Mouse (Mus musculus): ENCODE data around the gene Tbc1d2b. TPM values are rescaled to one million over a fixed set of nuclear protein-coding genes. Genes with fewer than 3 reads are reported as not detected.
A peak's percentile ranks its signal among the peaks of the same experiment; 100 is the strongest.

The Tbc1d2b gene
- polyA plus RNA-seq, 1 experiment, result 26.2 TPM

- Histone ChIP-seq H3K4me3 (replicated peaks; ENCODE audit: control insufficient read depth, low read depth, low read length) (no peak overlapping the region), H3K27ac (ENCODE audit: control insufficient read depth, insufficient read depth, low read depth, low read length, poor library complexity) (no peak overlapping the region), H3K4me1 (ENCODE audit: control insufficient read depth, insufficient read depth, low read length) (no peaks in the 10 kb centered on the region; the same call in 1 of the 2 replicates)
- TF ChIP-seq CTCF (IDR thresholded peaks at IDR 0.05; ENCODE audit: control insufficient read depth, insufficient read depth, low read length) (no peak), POLR2A (IDR thresholded peaks at IDR 0.05; ENCODE audit: borderline replicate concordance, control insufficient read depth, low read depth, low read length) (no peak)
- 29% methylated on average over 3 of the region's 3 CpGs for WGBS
Measured at GRCm38 (mm10) chr9:90293641-90294398, 23.2 kb upstream of the Tbc1d2b start.

GRCm38 (mm10) chr9:90278397-90278796 is 7.8 kb upstream of the Tbc1d2b start:
- Histone ChIP-seq H3K27ac (ENCODE audit: control insufficient read depth, insufficient read depth, low read depth, low read length, poor library complexity) (no peak overlapping the region), H3K4me1 (ENCODE audit: control insufficient read depth, insufficient read depth, low read length) (peaks cover 3% of the 10 kb centered on the region; the same call in 1 of the 2 replicates), H3K4me3 (replicated peaks; ENCODE audit: control insufficient read depth, low read depth, low read length) (no peak overlapping the region)
- TF ChIP-seq POLR2A (IDR thresholded peaks at IDR 0.05; ENCODE audit: borderline replicate concordance, control insufficient read depth, low read depth, low read length) (no peak), CTCF (IDR thresholded peaks at IDR 0.05; ENCODE audit: control insufficient read depth, insufficient read depth, low read length) (no peak)
- WGBS, result 83% methylated on average over 3 of the region's 3 CpGs

GRCm38 (mm10) chr9:90277884-90278283 is 7.3 kb upstream of the Tbc1d2b start:
- H3K4me3 ChIP-seq (replicated peaks; ENCODE audit: control insufficient read depth, low read depth, low read length), result no peak overlapping the region
- H3K4me1 ChIP-seq (ENCODE audit: control insufficient read depth, insufficient read depth, low read length), result peaks cover 3% of the 10 kb centered on the region; the same call in 1 of the 2 replicates
- WGBS, result 76% methylated on average over 2 of the region's 2 CpGs
- TF ChIP-seq POLR2A (IDR thresholded peaks at IDR 0.05; ENCODE audit: borderline replicate concordance, control insufficient read depth, low read depth, low read length) (no peak), CTCF (IDR thresholded peaks at IDR 0.05; ENCODE audit: control insufficient read depth, insufficient read depth, low read length) (no peak)
- no peak overlapping the region for H3K27ac ChIP-seq (ENCODE audit: control insufficient read depth, insufficient read depth, low read depth, low read length, poor library complexity)

- H3K4me3 ChIP-seq (replicated peaks; ENCODE audit: control insufficient read depth, low read depth, low read length), result no peak overlapping the region
- WGBS, result 89% methylated on average over 1 of the region's 1 CpGs
- TF ChIP-seq POLR2A (IDR thresholded peaks at IDR 0.05; ENCODE audit: borderline replicate concordance, control insufficient read depth, low read depth, low read length) (no peak), CTCF (IDR thresholded peaks at IDR 0.05; ENCODE audit: control insufficient read depth, insufficient read depth, low read length) (no peak)
- H3K4me1 ChIP-seq (ENCODE audit: control insufficient read depth, insufficient read depth, low read length), result peaks cover 3% of the 10 kb centered on the region; the same call in 1 of the 2 replicates
- no peak overlapping the region for H3K27ac ChIP-seq (ENCODE audit: control insufficient read depth, insufficient read depth, low read depth, low read length, poor library complexity)
Measured at GRCm38 (mm10) chr9:90276779-90277178, 6.2 kb upstream of the Tbc1d2b start.

GRCm38 (mm10) chr9:90275906-90276305 is 5.3 kb upstream of the Tbc1d2b start:
- H3K4me3 ChIP-seq (replicated peaks; ENCODE audit: control insufficient read depth, low read depth, low read length), result no peak overlapping the region
- peaks cover 3% of the 10 kb centered on the region; the same call in 1 of the 2 replicates for H3K4me1 ChIP-seq (ENCODE audit: control insufficient read depth, insufficient read depth, low read length)
- 0 out of 2 replicates have a peak overlapping the region, but pooled peaks have one; percentile 0 for H3K27ac ChIP-seq (ENCODE audit: control insufficient read depth, insufficient read depth, low read depth, low read length, poor library complexity)
- WGBS, result 65% methylated on average over 5 of the region's 5 CpGs
- TF ChIP-seq CTCF (IDR thresholded peaks at IDR 0.05; ENCODE audit: control insufficient read depth, insufficient read depth, low read length), result no peak
- no peak for TF ChIP-seq POLR2A (IDR thresholded peaks at IDR 0.05; ENCODE audit: borderline replicate concordance, control insufficient read depth, low read depth, low read length)

GRCm38 (mm10) chr9:90275500-90275899 is 4.9 kb upstream of the Tbc1d2b start:
- H3K4me1 ChIP-seq (ENCODE audit: control insufficient read depth, insufficient read depth, low read length), result peaks cover 3% of the 10 kb centered on the region; the same call in 1 of the 2 replicates
- H3K4me3 ChIP-seq (replicated peaks; ENCODE audit: control insufficient read depth, low read depth, low read length), result no peak overlapping the region
- TF ChIP-seq CTCF (IDR thresholded peaks at IDR 0.05; ENCODE audit: control insufficient read depth, insufficient read depth, low read length) (no peak), POLR2A (IDR thresholded peaks at IDR 0.05; ENCODE audit: borderline replicate concordance, control insufficient read depth, low read depth, low read length) (no peak)
- 71% methylated on average over 2 of the region's 2 CpGs for WGBS
- H3K27ac ChIP-seq (ENCODE audit: control insufficient read depth, insufficient read depth, low read depth, low read length, poor library complexity), result peak overlapping the region; percentile 75

- no peak overlapping the region for H3K4me3 ChIP-seq (replicated peaks; ENCODE audit: control insufficient read depth, low read depth, low read length)
- no peak for TF ChIP-seq POLR2A (IDR thresholded peaks at IDR 0.05; ENCODE audit: borderline replicate concordance, control insufficient read depth, low read depth, low read length)
- TF ChIP-seq CTCF (IDR thresholded peaks at IDR 0.05; ENCODE audit: control insufficient read depth, insufficient read depth, low read length), result no peak
- H3K4me1 ChIP-seq (ENCODE audit: control insufficient read depth, insufficient read depth, low read length), result peaks cover 3% of the 10 kb centered on the region; the same call in 1 of the 2 replicates
- H3K27ac ChIP-seq (ENCODE audit: control insufficient read depth, insufficient read depth, low read depth, low read length, poor library complexity), result peak overlapping the region; percentile 89
- WGBS, result 18% methylated on average over 3 of the region's 3 CpGs
Measured at GRCm38 (mm10) chr9:90274516-90274915, 3.9 kb upstream of the Tbc1d2b start.

- H3K4me3 ChIP-seq (replicated peaks; ENCODE audit: control insufficient read depth, low read depth, low read length), result no peak overlapping the region
- 92% methylated on average over 12 of the region's 12 CpGs for WGBS
- TF ChIP-seq CTCF (IDR thresholded peaks at IDR 0.05; ENCODE audit: control insufficient read depth, insufficient read depth, low read length), result no peak
- no peak for TF ChIP-seq POLR2A (IDR thresholded peaks at IDR 0.05; ENCODE audit: borderline replicate concordance, control insufficient read depth, low read depth, low read length)
- peaks cover 3% of the 10 kb centered on the region; the same call in 1 of the 2 replicates for H3K4me1 ChIP-seq (ENCODE audit: control insufficient read depth, insufficient read depth, low read length)
- no peak overlapping the region for H3K27ac ChIP-seq (ENCODE audit: control insufficient read depth, insufficient read depth, low read depth, low read length, poor library complexity)
Measured at GRCm38 (mm10) chr9:90272346-90272745, 1.7 kb upstream of the Tbc1d2b start.
